Mouse (Mus musculus): Measurements from ENCODE around the gene Patz1. TPM values are rescaled to one million over a fixed set of nuclear protein-coding genes. Genes with fewer than 3 reads are reported as not detected.
A peak's percentile ranks its signal among the peaks of the same experiment; 100 is the strongest.

Patz1 gene
- polyA plus RNA-seq, 1 experiment = 30.1 TPM

DNA sequence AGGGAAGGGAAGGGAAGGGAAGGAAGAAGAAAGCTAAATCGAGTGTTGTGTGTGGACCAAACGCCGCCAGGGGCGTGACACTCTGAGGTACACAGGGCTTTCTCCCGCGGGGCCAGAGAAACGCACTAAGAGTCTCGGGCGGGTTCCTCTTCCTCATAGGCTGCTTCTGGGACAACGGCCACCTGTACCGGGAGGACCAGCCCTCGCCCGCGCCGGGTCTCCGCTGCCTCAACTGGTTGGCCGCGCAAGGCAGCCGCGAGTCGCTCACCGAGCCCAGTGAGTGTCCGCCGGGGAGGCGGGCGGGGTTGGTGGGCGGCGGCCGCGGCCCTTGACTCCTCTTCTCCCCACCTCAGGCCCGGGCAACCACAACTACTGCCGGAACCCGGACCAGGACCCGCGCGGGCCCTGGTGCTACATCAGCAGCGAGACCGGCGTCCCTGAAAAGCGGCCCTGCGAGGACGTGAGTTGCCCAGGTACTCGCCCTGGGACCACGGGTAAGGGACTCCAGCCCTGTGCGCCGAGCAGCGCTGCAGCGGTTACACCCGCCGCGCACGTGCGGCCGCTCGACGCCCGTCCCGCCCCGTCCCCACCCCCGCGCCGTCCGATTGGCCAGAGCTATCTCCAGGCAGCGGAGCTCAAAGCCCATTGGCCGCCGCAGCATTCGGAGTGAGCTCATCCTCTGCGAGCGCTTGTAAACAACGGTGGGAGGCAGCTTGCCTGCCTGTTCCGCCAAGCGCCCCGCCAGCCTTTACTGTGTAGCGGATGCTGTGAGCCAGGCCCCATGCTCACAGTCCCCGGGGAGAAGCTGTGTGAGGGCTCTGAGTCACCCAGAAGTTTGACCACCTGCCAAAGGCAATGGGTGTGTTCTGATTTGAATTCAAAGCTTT, 43.3 kb downstream of the Patz1 start:
- H3K4me1 ChIP-seq (ENCODE audit: control insufficient read depth, insufficient read depth, low read length) = peaks cover 10% of the 10 kb centered on the region

DNA sequence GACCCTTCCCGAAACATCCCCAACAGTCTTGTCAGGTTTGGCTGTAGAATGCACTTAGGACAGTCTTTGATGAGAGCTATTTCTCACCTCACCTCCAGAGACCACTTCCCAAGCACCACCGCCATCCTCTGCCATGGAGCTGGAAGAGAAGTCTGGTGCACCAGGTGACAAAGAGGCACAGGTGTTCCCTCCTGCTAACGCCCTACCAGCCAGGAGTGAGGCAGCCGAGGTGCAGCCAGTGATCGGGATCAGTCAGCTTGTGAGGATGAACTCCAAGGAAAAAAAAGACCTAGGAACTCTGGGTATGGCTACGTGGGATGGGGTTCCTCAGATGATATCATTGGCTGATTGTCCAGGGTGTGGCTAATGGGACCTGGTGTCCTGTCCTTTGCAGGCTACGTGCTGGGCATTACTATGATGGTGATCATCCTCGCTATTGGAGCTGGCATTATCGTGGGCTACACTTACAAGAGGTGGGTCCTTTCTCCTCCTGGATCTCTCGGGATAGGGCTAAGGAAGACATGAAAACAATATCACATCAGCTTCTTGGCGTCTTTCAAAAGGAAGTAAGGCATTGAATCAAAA, 44.5 kb downstream of the Patz1 start:
- Histone ChIP-seq H3K4me3 (ENCODE audit: insufficient read depth, low read length) (no peak overlapping the region), H3K4me1 (ENCODE audit: control insufficient read depth, insufficient read depth, low read length) (peaks cover 12% of the 10 kb centered on the region), H3K27ac (ENCODE audit: insufficient read depth, low read length) (peak overlapping the region; percentile 45)
- TF ChIP-seq POLR2A (IDR thresholded peaks at IDR 0.05; ENCODE audit: extremely low read depth, insufficient read depth, low read length) = no peak
- no peak for TF ChIP-seq CTCF (IDR thresholded peaks at IDR 0.05; ENCODE audit: extremely low read depth, insufficient read depth, low read length)

More for the DNA sequence above, 43.3 kb downstream of the Patz1 start:
- TF ChIP-seq POLR2A (IDR thresholded peaks at IDR 0.05; ENCODE audit: extremely low read depth, insufficient read depth, low read length) = peak; percentile 80
- no peak for TF ChIP-seq CTCF (IDR thresholded peaks at IDR 0.05; ENCODE audit: extremely low read depth, insufficient read depth, low read length)
- peak overlapping the region; percentile 74 for H3K4me3 ChIP-seq (ENCODE audit: insufficient read depth, low read length)
- peak overlapping the region; percentile 97 for H3K27ac ChIP-seq (ENCODE audit: insufficient read depth, low read length)

- peaks cover 12% of the 10 kb centered on the region for H3K4me1 ChIP-seq (ENCODE audit: control insufficient read depth, insufficient read depth, low read length)
- TF ChIP-seq POLR2A (IDR thresholded peaks at IDR 0.05; ENCODE audit: extremely low read depth, insufficient read depth, low read length) = no peak
- no peak for TF ChIP-seq CTCF (IDR thresholded peaks at IDR 0.05; ENCODE audit: extremely low read depth, insufficient read depth, low read length)
- no peak overlapping the region for H3K27ac ChIP-seq (ENCODE audit: insufficient read depth, low read length)
- H3K4me3 ChIP-seq (ENCODE audit: insufficient read depth, low read length) = no peak overlapping the region
These were observed 45.6 kb downstream of the Patz1 start for GRCm38 (mm10) chr11:3334141-3334710.

DNA sequence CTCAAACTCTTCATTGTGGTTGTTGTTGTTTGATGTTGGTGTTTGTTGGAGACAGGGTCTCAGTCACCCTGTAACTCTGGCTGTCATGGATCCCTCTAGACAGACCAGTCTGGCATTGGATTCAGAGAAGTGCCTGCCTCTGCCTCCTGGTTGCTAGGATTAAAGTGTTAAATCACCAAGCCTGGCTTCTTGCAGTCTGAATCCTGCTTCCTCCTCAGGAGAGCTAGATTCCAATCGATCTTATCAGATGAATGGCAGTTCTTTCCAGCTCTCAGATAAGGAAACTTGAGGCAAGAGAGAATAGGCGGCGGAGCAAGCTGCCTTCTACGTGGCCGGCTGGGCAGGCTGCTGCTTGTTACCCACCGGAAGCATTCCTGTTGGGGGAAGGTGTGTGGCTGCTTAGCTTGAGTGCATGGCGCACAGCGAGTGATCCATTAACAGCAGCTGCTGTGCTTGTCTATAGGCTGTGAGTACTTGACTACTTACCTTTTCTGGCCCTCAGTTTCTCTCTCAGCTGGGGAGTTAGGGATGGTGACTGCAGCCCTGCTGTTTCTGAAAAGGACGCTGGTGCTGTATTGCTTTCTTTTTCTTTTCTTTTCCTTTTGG, 46.1 kb downstream of the Patz1 start:
- Histone ChIP-seq H3K4me3 (ENCODE audit: insufficient read depth, low read length) (no peak overlapping the region), H3K4me1 (ENCODE audit: control insufficient read depth, insufficient read depth, low read length) (peaks cover 10% of the 10 kb centered on the region), H3K27ac (ENCODE audit: insufficient read depth, low read length) (peak overlapping the region; percentile 48; the same call in 1 of the 2 replicates)
- TF ChIP-seq CTCF (IDR thresholded peaks at IDR 0.05; ENCODE audit: extremely low read depth, insufficient read depth, low read length) (no peak), POLR2A (IDR thresholded peaks at IDR 0.05; ENCODE audit: extremely low read depth, insufficient read depth, low read length) (no peak)

DNA sequence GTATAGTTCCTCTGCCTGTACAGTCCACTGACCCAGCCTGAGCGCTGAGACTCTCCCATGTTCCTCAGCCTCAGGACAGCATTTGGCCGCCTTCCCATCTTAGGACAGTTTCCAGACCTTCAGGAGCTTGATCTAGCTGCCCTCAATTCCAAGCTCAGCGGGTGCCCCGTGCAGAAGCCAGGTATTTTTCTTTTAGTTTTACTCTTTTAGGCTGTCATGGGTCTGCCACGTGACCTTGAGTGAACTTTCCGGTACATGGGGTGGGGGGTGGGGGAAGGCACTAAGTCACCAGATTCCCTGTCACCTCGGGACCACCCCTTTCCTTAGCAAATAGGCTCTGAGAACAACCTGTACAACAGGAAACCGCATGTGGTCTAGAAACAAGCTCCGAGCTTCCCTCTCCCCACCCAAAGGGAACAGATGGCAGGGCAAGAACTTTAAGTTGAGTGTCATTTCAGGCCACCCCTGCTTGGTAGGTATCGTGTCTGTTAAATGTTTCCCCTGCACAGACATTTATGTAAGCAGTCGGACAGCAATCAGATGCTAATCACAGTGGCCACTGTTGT, 47.1 kb downstream of the Patz1 start:
- TF ChIP-seq POLR2A (IDR thresholded peaks at IDR 0.05; ENCODE audit: extremely low read depth, insufficient read depth, low read length) = no peak
- TF ChIP-seq CTCF (IDR thresholded peaks at IDR 0.05; ENCODE audit: extremely low read depth, insufficient read depth, low read length) = no peak
- Histone ChIP-seq H3K27ac (ENCODE audit: insufficient read depth, low read length) (peak overlapping the region; percentile 48; the same call in 1 of the 2 replicates), H3K4me3 (ENCODE audit: insufficient read depth, low read length) (no peak overlapping the region), H3K4me1 (ENCODE audit: control insufficient read depth, insufficient read depth, low read length) (peaks cover 10% of the 10 kb centered on the region)

- no peak for TF ChIP-seq CTCF (IDR thresholded peaks at IDR 0.05; ENCODE audit: extremely low read depth, insufficient read depth, low read length)
- no peak for TF ChIP-seq POLR2A (IDR thresholded peaks at IDR 0.05; ENCODE audit: extremely low read depth, insufficient read depth, low read length)
- Histone ChIP-seq H3K4me1 (ENCODE audit: control insufficient read depth, insufficient read depth, low read length) (peaks cover 10% of the 10 kb centered on the region), H3K4me3 (ENCODE audit: insufficient read depth, low read length) (no peak overlapping the region), H3K27ac (ENCODE audit: insufficient read depth, low read length) (peak overlapping the region; percentile 70)
These were observed 47.9 kb downstream of the Patz1 start for GRCm38 (mm10) chr11:3336602-3337001.

DNA sequence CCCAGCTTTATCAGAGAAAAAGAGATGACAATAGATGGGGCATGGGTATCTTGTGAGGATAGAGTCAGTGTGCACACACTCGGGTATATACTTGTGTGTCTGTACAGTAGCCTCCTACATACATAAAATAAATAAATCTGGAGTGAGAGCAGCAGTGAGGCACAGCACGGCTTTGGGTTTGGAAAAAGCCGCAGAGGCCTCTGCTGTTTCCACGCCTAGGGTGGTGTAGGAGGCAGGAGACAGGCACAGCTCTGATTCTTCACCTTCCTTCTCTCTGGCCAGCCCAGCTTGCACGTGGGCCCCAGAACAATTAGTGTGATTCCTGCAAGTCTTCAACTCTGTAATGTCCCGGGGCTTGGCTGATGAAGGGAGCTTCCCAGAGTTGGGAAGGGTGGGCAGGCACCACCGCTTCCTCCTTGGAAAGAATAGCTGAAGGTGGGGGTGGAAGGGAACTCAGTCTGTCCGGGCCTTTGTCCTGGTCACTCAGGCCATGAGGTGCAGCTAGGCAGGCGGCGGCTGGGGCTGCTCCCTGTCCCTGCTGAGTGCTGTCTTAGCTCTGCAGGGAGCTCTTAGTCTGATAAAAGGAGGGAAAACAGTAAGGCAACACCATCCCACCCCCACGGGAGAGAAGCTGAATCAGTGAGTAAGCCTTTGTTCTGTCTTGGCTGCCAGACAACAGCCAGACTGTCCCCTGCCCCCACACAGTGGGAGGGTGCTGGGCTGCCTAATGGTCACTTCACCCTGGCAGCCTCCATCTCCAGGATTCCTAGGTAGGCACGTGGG, 48.7 kb downstream of the Patz1 start:
- no peak overlapping the region for H3K4me3 ChIP-seq (ENCODE audit: insufficient read depth, low read length)
- TF ChIP-seq POLR2A (IDR thresholded peaks at IDR 0.05; ENCODE audit: extremely low read depth, insufficient read depth, low read length) = no peak

DNA sequence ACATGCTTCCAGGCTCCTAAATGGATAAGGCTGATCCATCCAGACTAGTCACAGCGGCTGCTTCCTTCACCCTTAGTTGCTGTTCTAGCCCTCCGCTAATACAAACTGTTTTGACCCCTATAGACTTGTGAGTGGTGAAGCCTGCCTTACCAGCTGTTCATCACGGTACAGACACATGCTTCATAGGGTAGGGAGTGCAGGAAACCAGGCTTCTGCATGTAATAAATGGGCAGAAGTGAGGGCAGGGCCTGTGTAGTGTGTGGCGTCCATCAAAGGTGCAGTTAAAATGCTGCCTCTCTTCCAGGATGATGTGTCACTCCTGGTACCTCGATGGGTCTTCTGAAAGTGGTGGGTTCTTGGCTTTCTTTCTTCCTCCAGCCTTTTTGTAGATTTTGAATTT, 49.3 kb downstream of the Patz1 start:
- H3K4me3 ChIP-seq (ENCODE audit: insufficient read depth, low read length) = no peak overlapping the region
- TF ChIP-seq CTCF (IDR thresholded peaks at IDR 0.05; ENCODE audit: extremely low read depth, insufficient read depth, low read length) (no peak), POLR2A (IDR thresholded peaks at IDR 0.05; ENCODE audit: extremely low read depth, insufficient read depth, low read length) (no peak)
- peak overlapping the region; percentile 57; the same call in 1 of the 2 replicates for H3K27ac ChIP-seq (ENCODE audit: insufficient read depth, low read length)

More for the DNA sequence above, 48.7 kb downstream of the Patz1 start:
- H3K27ac ChIP-seq (ENCODE audit: insufficient read depth, low read length) = peak overlapping the region; percentile 57
- H3K4me1 ChIP-seq (ENCODE audit: control insufficient read depth, insufficient read depth, low read length) = peaks cover 10% of the 10 kb centered on the region

More for the DNA sequence above, 49.3 kb downstream of the Patz1 start:
- H3K4me1 ChIP-seq (ENCODE audit: control insufficient read depth, insufficient read depth, low read length) = peaks cover 10% of the 10 kb centered on the region
